Mouse (Mus musculus) C2C12 (cell line): Measurements from ENCODE around the gene Fyb2. TPM values are rescaled to one million over a fixed set of nuclear protein-coding genes. Genes with fewer than 3 reads are reported as not detected.

Experiments
- H3K27me3 ChIP-seq: one replicate; pipeline ENCODE4 v1.6.1; 2011; ENCODE audit not compliant: control insufficient read depth, insufficient read depth, insufficient read length
- H3K36me3 ChIP-seq: one replicate; pipeline ENCODE4 v1.6.1; 2011; ENCODE audit not compliant: control insufficient read depth, insufficient read depth
- H3K4me3 ChIP-seq: one replicate; pipeline ENCODE4 v1.5.1; 2011; ENCODE audit warnings: mild to moderate bottlenecking, control low read depth; ENCODE audit not compliant: poor library complexity, insufficient read depth, severe bottlenecking
- H3K79me2 ChIP-seq: one replicate; pipeline ENCODE4 v1.6.1; 2011; ENCODE audit not compliant: control insufficient read depth, insufficient read depth
- H3K79me3 ChIP-seq: one replicate; pipeline ENCODE4 v1.6.1; 2011; ENCODE audit warnings: low read depth, control low read depth
- H3ac ChIP-seq: one replicate; pipeline ENCODE3; 2011; ENCODE audit warnings: low read depth; ENCODE audit not compliant: control insufficient read depth, insufficient read length
- CEBPB ChIP-seq: IDR thresholded peaks from one replicate; pipeline ENCODE4 v1.6.1; 2011; ENCODE audit warnings: low read depth, mild to moderate bottlenecking, control low read depth, moderate library complexity
- CTCF ChIP-seq: IDR thresholded peaks from one replicate; pipeline ENCODE4 v1.5.1; 2011; ENCODE audit not compliant: control insufficient read depth, insufficient read depth, insufficient read length
- FOSL1 ChIP-seq: IDR thresholded peaks from one replicate; pipeline ENCODE4 v1.8.0; 2011; ENCODE audit warnings: mild to moderate bottlenecking, low read length; ENCODE audit not compliant: poor library complexity, insufficient read depth, severe bottlenecking
- MAX ChIP-seq: IDR thresholded peaks from one replicate; pipeline ENCODE4 v1.6.1; 2011; ENCODE audit warnings: mild to moderate bottlenecking, control low read depth
- MYOD1 ChIP-seq: IDR thresholded peaks from one replicate; pipeline ENCODE4 v1.6.1; 2011; ENCODE audit warnings: low read depth; ENCODE audit not compliant: control insufficient read depth, insufficient read length
- MYOG ChIP-seq: IDR thresholded peaks from one replicate; pipeline ENCODE4 v1.6.1; 2011; ENCODE audit not compliant: control insufficient read depth, insufficient read length; ENCODE audit errors: extremely low read depth
- USF1 ChIP-seq: IDR thresholded peaks from one replicate; pipeline ENCODE4 v1.6.1; 2011; ENCODE audit warnings: low read depth, mild to moderate bottlenecking, control low read depth, moderate library complexity
- polyA plus RNA-seq: library from polyadenylated mRNA; unstranded; fragments of >200 nt; fragmentation: generic; extraction: Trizol; gene quantifications from one replicate; pipeline ENCODE4 v1.2.1, GENCODE M21; 2012; ENCODE audit warnings: missing spikeins

The Fyb2 gene
- polyA plus RNA-seq, 1 experiment: 0.05 TPM

DNA sequence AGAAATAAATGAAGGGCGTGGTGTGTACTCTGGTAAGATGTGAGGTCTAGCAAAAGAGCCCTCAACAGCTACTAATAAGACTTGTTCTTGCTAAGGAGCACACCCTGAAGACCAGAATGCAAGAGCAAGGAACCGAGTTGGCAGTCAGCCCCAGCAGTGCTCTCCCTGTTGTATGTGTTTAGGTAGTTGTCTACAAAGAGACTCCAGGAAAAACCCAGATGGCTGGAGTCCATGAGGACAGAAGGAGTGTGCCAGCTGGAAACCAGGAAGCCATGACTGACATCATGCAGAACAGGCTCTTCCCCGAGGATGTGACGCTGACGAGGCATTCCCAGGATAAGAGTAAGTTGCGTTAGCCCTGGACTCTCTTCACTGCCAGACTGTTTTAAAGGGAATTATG, 76.8 kb downstream of the Fyb2 start:
- no peaks in the 10 kb centered on the region for H3K27me3 ChIP-seq
- no peaks in the 10 kb centered on the region for H3K79me3 ChIP-seq
- no peak for TF ChIP-seq CEBPB
- no peak for TF ChIP-seq USF1
- no peak for TF ChIP-seq MYOD1
- no peak overlapping the region for H3K4me3 ChIP-seq
- H3K36me3 ChIP-seq: no peaks in the 10 kb centered on the region
- no peak overlapping the region for H3ac ChIP-seq
- H3K79me2 ChIP-seq: no peaks in the 10 kb centered on the region

DNA sequence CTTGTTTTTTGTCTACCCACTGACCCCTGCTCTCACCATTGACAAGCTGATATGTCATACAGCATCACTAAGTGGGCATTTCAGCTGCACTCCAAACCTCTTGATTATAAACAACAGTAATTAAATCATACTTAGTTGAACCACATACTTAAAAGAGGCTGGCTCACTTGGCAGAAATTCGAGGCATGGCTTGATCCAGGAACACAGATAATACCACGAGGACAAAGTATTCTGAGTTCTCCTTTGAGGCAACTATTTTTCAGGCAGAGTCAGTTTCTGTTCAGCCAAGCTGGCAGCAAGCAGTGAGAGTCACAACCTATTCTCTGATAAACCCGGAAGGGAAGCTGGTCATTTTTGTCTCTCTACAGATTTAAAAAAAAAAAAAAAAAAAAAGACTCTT, 77.4 kb downstream of the Fyb2 start:
- Histone ChIP-seq H3K36me3 (no peaks in the 10 kb centered on the region), H3ac (no peak overlapping the region), H3K27me3 (no peaks in the 10 kb centered on the region), H3K79me2 (no peaks in the 10 kb centered on the region), H3K79me3 (no peaks in the 10 kb centered on the region), H3K4me3 (no peak overlapping the region)
- no peak for TF ChIP-seq CEBPB
- no peak for TF ChIP-seq MAX
- TF ChIP-seq CTCF: no peak
- TF ChIP-seq MYOD1: no peak
- TF ChIP-seq MYOG: no peak
- TF ChIP-seq USF1: no peak
- TF ChIP-seq FOSL1: no peak

DNA sequence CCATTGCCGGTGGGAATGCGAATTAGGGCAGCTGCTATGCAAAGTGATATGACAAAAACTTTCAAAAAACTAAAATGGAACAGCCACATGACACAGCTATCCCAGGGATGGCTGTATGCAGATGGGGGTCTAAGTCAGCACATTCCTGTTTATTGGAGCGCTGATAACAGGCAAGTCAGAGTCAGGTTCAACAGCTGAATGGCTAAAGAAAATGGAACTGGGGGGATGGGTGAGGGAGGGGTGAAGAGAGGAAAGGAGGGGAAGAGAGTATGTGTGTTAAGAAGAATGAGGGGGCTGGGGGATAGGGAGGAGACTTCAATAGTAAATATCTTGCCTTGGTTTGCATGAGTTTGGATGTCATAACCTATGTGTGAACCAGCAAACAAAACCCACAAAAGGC, 79.0 kb downstream of the Fyb2 start:
- no peak for TF ChIP-seq FOSL1
- TF ChIP-seq CEBPB: no peak
- no peak for TF ChIP-seq MYOG
- no peak for TF ChIP-seq MAX
- TF ChIP-seq USF1: no peak
- TF ChIP-seq MYOD1: no peak
- TF ChIP-seq CTCF: no peak
- H3K79me2 ChIP-seq: no peaks in the 10 kb centered on the region
- no peaks in the 10 kb centered on the region for H3K27me3 ChIP-seq
- H3K36me3 ChIP-seq: no peaks in the 10 kb centered on the region
- no peak overlapping the region for H3K4me3 ChIP-seq
- H3K79me3 ChIP-seq: no peaks in the 10 kb centered on the region
- H3ac ChIP-seq: no peak overlapping the region

DNA sequence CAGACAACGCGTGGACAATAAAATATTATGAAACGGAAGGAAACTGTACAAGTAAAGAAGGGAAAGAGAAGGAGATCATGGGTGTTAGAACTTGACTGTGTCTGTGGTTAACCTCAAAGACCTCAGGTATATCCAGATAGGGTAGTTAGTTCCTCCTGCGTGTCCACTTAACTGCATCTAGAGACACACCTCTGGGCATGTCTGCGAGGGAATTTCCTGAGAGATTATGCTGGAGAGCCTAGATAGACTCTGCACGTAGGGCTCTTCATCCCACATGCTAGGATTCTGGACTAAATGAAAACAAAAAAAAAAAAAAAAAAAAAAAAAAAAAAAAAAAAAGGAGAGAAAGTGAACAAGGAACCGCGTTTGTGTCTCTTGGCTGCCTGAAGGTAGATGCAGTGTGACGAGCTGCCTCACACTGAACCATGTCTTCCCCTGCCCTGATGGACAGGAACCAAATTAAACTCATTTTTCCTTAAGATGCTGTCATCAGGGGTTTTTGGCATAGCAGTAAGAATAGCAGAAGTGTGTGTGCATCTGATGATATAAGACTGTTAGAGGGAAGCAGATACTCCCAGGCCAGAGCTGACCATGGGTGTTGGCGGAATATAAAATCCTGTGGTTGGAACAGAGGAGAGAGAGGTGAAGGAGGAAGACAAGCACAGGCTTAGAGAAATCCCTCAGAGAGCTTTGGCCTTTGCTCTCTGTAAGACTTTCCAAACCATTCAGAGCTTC, 80.1 kb downstream of the Fyb2 start:
- no peak for TF ChIP-seq MYOG
- Histone ChIP-seq H3K4me3 (no peak overlapping the region), H3K79me2 (no peaks in the 10 kb centered on the region), H3K79me3 (no peaks in the 10 kb centered on the region), H3ac (no peak overlapping the region), H3K27me3 (no peaks in the 10 kb centered on the region), H3K36me3 (no peaks in the 10 kb centered on the region)

DNA sequence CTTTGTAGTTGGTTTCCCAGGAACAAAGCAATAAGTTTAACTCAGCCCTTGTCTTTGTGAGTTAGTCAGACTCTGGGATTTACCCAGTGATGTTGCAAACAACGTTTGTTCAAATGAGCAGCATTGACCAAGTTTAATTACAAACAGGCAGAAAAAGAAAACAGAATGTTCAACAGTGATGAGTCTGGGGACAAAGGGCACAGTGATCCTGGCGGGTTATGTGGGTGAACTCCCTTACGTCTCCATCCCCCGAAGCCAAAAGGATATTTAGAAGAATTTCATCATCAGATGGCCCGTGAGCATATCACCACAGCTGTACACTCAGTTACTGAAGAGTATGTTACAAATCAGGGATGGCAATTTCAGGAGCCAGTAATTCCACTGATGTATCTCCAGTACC, 86.4 kb downstream of the Fyb2 start:
- Histone ChIP-seq H3K79me3 (no peaks in the 10 kb centered on the region), H3ac (no peak overlapping the region), H3K4me3 (no peak overlapping the region), H3K79me2 (no peaks in the 10 kb centered on the region), H3K36me3 (no peaks in the 10 kb centered on the region), H3K27me3 (no peaks in the 10 kb centered on the region)
- TF ChIP-seq MYOD1 (no peak), MAX (no peak), CTCF (no peak), MYOG (no peak), USF1 (no peak), CEBPB (no peak), FOSL1 (no peak)

DNA sequence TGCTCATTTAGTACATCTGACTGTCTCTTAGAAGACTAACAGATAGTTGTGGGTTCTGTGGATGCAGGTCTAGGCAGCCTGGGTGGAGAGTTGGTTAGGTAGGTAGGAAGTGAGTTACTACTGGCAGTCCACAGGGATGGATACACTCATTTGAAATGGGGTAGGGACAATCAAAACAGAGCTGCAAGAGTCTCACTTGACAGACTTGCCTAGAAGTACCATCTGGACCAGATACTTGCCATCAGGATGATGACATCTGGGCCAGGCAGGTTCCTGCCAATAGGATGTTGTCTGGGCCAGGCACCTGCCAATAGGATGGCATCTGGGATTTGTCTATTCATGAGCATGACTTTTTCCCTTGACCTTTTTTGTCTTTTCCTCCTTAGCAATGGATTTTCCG, 88.5 kb downstream of the Fyb2 start:
- no peaks in the 10 kb centered on the region for H3K79me2 ChIP-seq
- no peaks in the 10 kb centered on the region for H3K27me3 ChIP-seq
- H3K4me3 ChIP-seq: no peak overlapping the region
- TF ChIP-seq USF1 (no peak), MYOD1 (no peak), MAX (no peak), CEBPB (no peak), CTCF (no peak)
- no peaks in the 10 kb centered on the region for H3K36me3 ChIP-seq
- no peaks in the 10 kb centered on the region for H3K79me3 ChIP-seq
- H3ac ChIP-seq: no peak overlapping the region
